14 mouse cellular contexts compared by ENCODE assay signal in genomic region chr2:124101580-124101979, GRCm38 (mm10). TPM values are rescaled to one million over a fixed set of nuclear protein-coding genes. Genes with fewer than 3 reads are reported as not detected.
DNase-seq lines count a peak whose midpoint lies in the region; ATAC-seq and TF ChIP-seq lines count a peak whose summit lies in the region.
"Had no signal": no experiment of that assay in that cellular context is flagged by ENCODE, and none has a peak within 500 bp of the region (broad histone marks: within the 10 kb centered on the region; RNA-seq: fewer than 3 reads in every experiment).

No protein-coding gene starts in this region.

- H3K9ac ChIP-seq in hindbrain, postnatal 0 days (replicated peaks; ENCODE audit: low read length), result no peak overlapping the region
- no peak overlapping the region for H3K9ac ChIP-seq in hindbrain, embryonic 14.5 days
- no peak overlapping the region for H3K9ac ChIP-seq in lung, embryonic 14.5 days
- no peak overlapping the region for H3K9ac ChIP-seq in forebrain, embryonic 14.5 days (ENCODE audit: low read length)
- H3K9ac ChIP-seq: hindbrain, embryonic 12.5 days; liver, embryonic 13.5 days had no signal

- DNase-seq in hindbrain, postnatal 0 days (ENCODE audit: low spot score), result peak; percentile 29
- DNase-seq in hindbrain, embryonic 14.5 days (ENCODE audit: low spot score), result no peak
- peak; percentile 82 for DNase-seq in lung, embryonic 14.5 days
- no peak for DNase-seq in lung, adult 18-20 months
- DNase-seq in brain, adult 2 months (ENCODE audit: low read depth, low spot score), result peak; percentile 40
- DNase-seq in forebrain, embryonic 14.5 days (ENCODE audit: low spot score), result peak; percentile 71
- no peak for DNase-seq in adrenal gland, adult (ENCODE audit: inconsistent age in 2 of 2, low spot score in 1 of 2)
- DNase-seq: B cell, adult 2 months; liver, embryonic 13.5 days had no signal

- no peaks in the 10 kb centered on the region for H3K9me3 ChIP-seq in hindbrain, postnatal 0 days (ENCODE audit: low read length)
- H3K9me3 ChIP-seq in hindbrain, embryonic 14.5 days (ENCODE audit: control insufficient read depth, low read length), result no peaks in the 10 kb centered on the region
- no peaks in the 10 kb centered on the region for H3K9me3 ChIP-seq in lung, embryonic 14.5 days (ENCODE audit: low read depth, low read length)
- no peaks in the 10 kb centered on the region for H3K9me3 ChIP-seq in forebrain, embryonic 14.5 days (replicated peaks; ENCODE audit: control insufficient read depth, low read length)
- H3K9me3 ChIP-seq: heart, embryonic 10.5 days; hindbrain, embryonic 12.5 days; liver, embryonic 13.5 days had no signal

- TF ChIP-seq CTCF in hindbrain, postnatal 0 days (IDR thresholded peaks at IDR 0.05; ENCODE audit: low read depth), result no peak
- no peak for TF ChIP-seq CTCF in lung, embryonic 14.5 days (IDR thresholded peaks at IDR 0.05; ENCODE audit: low read depth)

- H3K4me1 ChIP-seq in hindbrain, postnatal 0 days (ENCODE audit: insufficient read depth, low read length), result 0 out of 2 replicates have a peak, but pooled peaks cover 5% of the 10 kb centered on the region
- peaks cover 7% of the 10 kb centered on the region; the same call in 1 of the 2 replicates for H3K4me1 ChIP-seq in hindbrain, embryonic 14.5 days (replicated peaks; ENCODE audit: control insufficient read depth, insufficient read depth, low read length)
- no peaks in the 10 kb centered on the region for H3K4me1 ChIP-seq in lung, embryonic 14.5 days (ENCODE audit: insufficient read depth)
- peaks cover 6% of the 10 kb centered on the region for H3K4me1 ChIP-seq in forebrain, embryonic 14.5 days (ENCODE audit: control insufficient read depth, insufficient read depth, low read length)
- H3K4me1 ChIP-seq: heart, embryonic 10.5 days; hindbrain, embryonic 12.5 days; liver, embryonic 13.5 days had no signal

- no peaks in the 10 kb centered on the region for H3K27me3 ChIP-seq in hindbrain, postnatal 0 days (ENCODE audit: insufficient read depth, low read length)
- H3K27me3 ChIP-seq in hindbrain, embryonic 14.5 days (ENCODE audit: control insufficient read depth, insufficient read depth, low read length), result no peaks in the 10 kb centered on the region
- no peaks in the 10 kb centered on the region for H3K27me3 ChIP-seq in lung, embryonic 14.5 days (ENCODE audit: insufficient read depth, low read length)
- no peaks in the 10 kb centered on the region for H3K27me3 ChIP-seq in forebrain, embryonic 14.5 days (replicated peaks; ENCODE audit: control insufficient read depth, insufficient read depth, low read length)
- H3K27me3 ChIP-seq: hindbrain, embryonic 12.5 days; liver, embryonic 13.5 days had no signal

- no peak overlapping the region for H3K4me3 ChIP-seq in hindbrain, postnatal 0 days (ENCODE audit: low read length)
- no peak overlapping the region for H3K4me3 ChIP-seq in hindbrain, embryonic 14.5 days (replicated peaks; ENCODE audit: low read length)
- H3K4me3 ChIP-seq in lung, embryonic 14.5 days (ENCODE audit: low read depth, low read length), result no peak overlapping the region
- no peak overlapping the region for H3K4me3 ChIP-seq in forebrain, embryonic 14.5 days (ENCODE audit: low read depth, low read length)
- H3K4me3 ChIP-seq: heart, embryonic 10.5 days; hindbrain, embryonic 12.5 days; liver, embryonic 13.5 days had no signal

- no peak for ATAC-seq in hindbrain, postnatal 0 days
- no peak for ATAC-seq in hindbrain, embryonic 14.5 days (ENCODE audit: low FRiP score)
- no peak for ATAC-seq in lung, embryonic 14.5 days (ENCODE audit: insufficient read depth)
- peak; percentile 40; the same call in 1 of the 2 replicates for ATAC-seq in forebrain, embryonic 14.5 days
- ATAC-seq: activated CD4-positive, CD25-positive, alpha-beta regulatory T cell, adult 4 months had no signal

- no peaks in the 10 kb centered on the region for H3K36me3 ChIP-seq in hindbrain, postnatal 0 days (ENCODE audit: insufficient read depth, low read length)
- no peaks in the 10 kb centered on the region for H3K36me3 ChIP-seq in hindbrain, embryonic 14.5 days (replicated peaks; ENCODE audit: control insufficient read depth, insufficient read depth)
- H3K36me3 ChIP-seq in lung, embryonic 14.5 days (ENCODE audit: insufficient read depth), result no peaks in the 10 kb centered on the region
- no peaks in the 10 kb centered on the region for H3K36me3 ChIP-seq in forebrain, embryonic 14.5 days (ENCODE audit: control insufficient read depth, insufficient read depth, low read length)
- H3K36me3 ChIP-seq: heart, embryonic 10.5 days; hindbrain, embryonic 12.5 days; liver, embryonic 13.5 days had no signal

- H3K27ac ChIP-seq in hindbrain, postnatal 0 days, result no peak overlapping the region
- H3K27ac ChIP-seq in hindbrain, embryonic 14.5 days, result no peak overlapping the region
- H3K27ac ChIP-seq in lung, embryonic 14.5 days (ENCODE audit: low read depth), result no peak overlapping the region
- H3K27ac ChIP-seq in forebrain, embryonic 14.5 days (ENCODE audit: low read depth, low read length), result 0 out of 2 replicates have a peak overlapping the region, but pooled peaks have one; percentile 15
- H3K27ac ChIP-seq: heart, embryonic 10.5 days; hindbrain, embryonic 12.5 days; liver, embryonic 13.5 days had no signal

- WGBS in hindbrain, postnatal 0 days, result 35% methylated on average over 5 of the region's 5 CpGs
- 57% methylated on average over 5 of the region's 5 CpGs for WGBS in hindbrain, embryonic 14.5 days
- WGBS in lung, embryonic 14.5 days, result 25% methylated on average over 5 of the region's 5 CpGs
- 12% methylated on average over 5 of the region's 5 CpGs for WGBS in forebrain, embryonic 14.5 days

- H3K4me2 ChIP-seq in hindbrain, postnatal 0 days (ENCODE audit: low read depth, low read length), result no peak overlapping the region
- H3K4me2 ChIP-seq in hindbrain, embryonic 14.5 days (replicated peaks), result no peak overlapping the region
- H3K4me2 ChIP-seq in lung, embryonic 14.5 days, result no peak overlapping the region
- H3K4me2 ChIP-seq in forebrain, embryonic 14.5 days (ENCODE audit: low read length), result no peak overlapping the region
- H3K4me2 ChIP-seq: hindbrain, embryonic 12.5 days; liver, embryonic 13.5 days had no signal

RNA-seq across cellular contexts. Expression of gene Sema6d, which starts 11.8 kb away (rescaled TPM):
- total RNA-seq in hindbrain, postnatal 0 days (2014; rRNA removed), result 88.1 and 90.0 TPM in 2 replicates
- 31.2 and 32.4 TPM in 2 replicates for polyA plus RNA-seq in hindbrain, postnatal 0 days (2015; fragmentation: Nextera tagmentation; extraction: Ambion mirVana)
- 44.2 and 49.0 TPM in 2 replicates for polyA plus RNA-seq in hindbrain, embryonic 14.5 days (2014; fragmentation: Nextera tagmentation; extraction: Ambion mirVana)
- polyA plus RNA-seq in lung, embryonic 14.5 days (2014; fragmentation: Nextera tagmentation; extraction: Ambion mirVana), result 24.4 and 26.7 TPM in 2 replicates
- polyA plus RNA-seq in forebrain, embryonic 14.5 days (2014; fragmentation: Nextera tagmentation; extraction: Ambion mirVana), result 15.7 and 19.0 TPM in 2 replicates
- total RNA-seq: megakaryocyte-erythroid progenitor cell, adult 5-6 weeks; neutrophil, adult 5-6 weeks had no signal

Comparison
In these comparisons a context has a peak if more than half of its experiments do, and no peak if none do; other contexts are left out.
1. DNase-seq: peak in hindbrain, postnatal 0 days (single experiment), lung, embryonic 14.5 days (single experiment), brain, adult 2 months (single experiment) and forebrain, embryonic 14.5 days (single experiment); none in hindbrain, embryonic 14.5 days (single experiment), lung, adult 18-20 months (0 of 2) and adrenal gland, adult (0 of 2).